Mouse (Mus musculus): ENCODE data around the gene Ptprm. TPM values are rescaled to one million over a fixed set of nuclear protein-coding genes. Genes with fewer than 3 reads are reported as not detected.

Ptprm gene
- total RNA-seq, 2 experiments from 2014 or later: 1.3 to 1.4 TPM

DNA sequence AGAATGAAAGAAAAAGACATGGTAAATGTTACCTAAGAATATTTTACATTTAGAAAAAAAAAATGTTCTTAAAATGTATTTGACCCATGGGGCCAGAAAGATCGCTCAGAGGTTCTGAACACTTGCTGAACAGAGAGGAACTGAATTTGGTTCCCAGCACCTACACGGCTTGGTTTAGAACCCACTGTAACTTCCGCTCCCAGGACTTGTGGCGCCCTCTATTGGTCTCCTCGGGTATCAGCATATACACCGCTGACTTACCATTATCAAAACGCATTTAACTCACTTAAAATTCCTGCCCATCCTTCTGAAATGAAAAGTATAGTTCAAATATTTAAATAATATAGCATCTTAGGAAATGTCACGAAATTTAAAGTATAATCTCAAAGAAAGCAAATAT is 4.7 kb downstream of the Ptprm start:
- no peak for ATAC-seq (replicated peaks; ENCODE audit: low FRiP score, poor library complexity, severe bottlenecking)

DNA sequence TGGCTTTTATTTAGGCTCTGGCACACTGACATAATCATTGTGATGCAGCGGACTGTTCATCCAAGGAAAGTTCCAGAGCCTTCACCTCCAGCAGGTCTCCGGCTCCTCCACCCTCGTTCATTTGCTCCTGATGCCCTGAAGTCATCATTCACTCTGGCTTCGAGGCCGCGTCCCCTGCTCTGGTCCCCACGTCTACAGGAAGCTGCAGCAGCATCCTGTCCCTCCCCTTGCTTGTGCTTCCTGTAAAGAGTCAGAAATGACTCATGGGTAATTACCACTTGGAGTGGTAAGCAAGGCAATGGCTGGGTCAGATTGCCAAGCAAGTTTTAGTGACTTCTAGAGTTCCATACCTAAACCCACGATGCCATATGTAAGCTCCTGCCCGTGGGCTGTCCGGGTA is 7.3 kb downstream of the Ptprm start:
- no peak for ATAC-seq (replicated peaks; ENCODE audit: low FRiP score, poor library complexity, severe bottlenecking)

GRCm38 (mm10) chr17:67345157-67345556 is 9.1 kb downstream of the Ptprm start:
- no peak for ATAC-seq (replicated peaks; ENCODE audit: low FRiP score, poor library complexity, severe bottlenecking)

DNA sequence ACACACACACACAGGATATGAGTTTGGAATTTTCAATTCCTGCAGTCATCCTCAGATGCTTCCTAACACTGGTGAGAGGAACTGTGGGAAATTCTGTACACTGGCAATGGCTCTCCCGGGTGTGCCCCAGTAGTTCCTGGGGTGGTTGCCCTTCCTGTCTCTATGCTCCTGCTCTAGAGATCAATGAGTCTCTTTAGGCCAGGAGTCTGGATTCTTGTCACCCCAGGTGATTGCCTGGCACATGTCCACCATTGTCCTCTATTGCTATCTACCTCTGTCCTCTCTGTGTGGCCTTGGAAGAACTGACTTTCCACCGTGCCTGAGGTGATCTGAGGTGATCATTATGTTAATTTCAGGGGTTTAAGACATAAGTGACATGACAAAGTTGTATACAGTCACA is 10.8 kb downstream of the Ptprm start:
- no peak for ATAC-seq (replicated peaks; ENCODE audit: low FRiP score, poor library complexity, severe bottlenecking)

GRCm38 (mm10) chr17:67343006-67343405 is 11.3 kb downstream of the Ptprm start:
- ATAC-seq (replicated peaks; ENCODE audit: low FRiP score, poor library complexity, severe bottlenecking): no peak

DNA sequence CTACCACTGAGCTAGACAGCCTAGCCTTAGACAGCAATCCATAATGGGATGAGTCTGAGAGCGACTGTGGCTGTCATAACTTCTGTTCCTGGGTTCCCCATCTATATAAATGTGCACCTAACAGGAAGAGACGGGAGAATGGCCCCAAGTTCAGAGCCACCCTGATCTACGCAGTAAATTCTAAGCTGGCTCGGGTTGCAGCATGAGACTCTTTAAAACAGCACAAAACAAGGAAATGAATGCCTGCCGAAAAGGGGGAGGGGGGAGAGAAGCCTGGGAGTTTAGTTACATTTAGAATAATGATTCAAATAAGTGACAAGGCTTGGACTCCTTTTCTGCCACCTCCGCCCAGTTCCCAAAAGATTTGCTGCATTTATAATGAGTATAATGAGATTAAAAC is 13.9 kb downstream of the Ptprm start:
- no peak for ATAC-seq (replicated peaks; ENCODE audit: low FRiP score, poor library complexity, severe bottlenecking)

DNA sequence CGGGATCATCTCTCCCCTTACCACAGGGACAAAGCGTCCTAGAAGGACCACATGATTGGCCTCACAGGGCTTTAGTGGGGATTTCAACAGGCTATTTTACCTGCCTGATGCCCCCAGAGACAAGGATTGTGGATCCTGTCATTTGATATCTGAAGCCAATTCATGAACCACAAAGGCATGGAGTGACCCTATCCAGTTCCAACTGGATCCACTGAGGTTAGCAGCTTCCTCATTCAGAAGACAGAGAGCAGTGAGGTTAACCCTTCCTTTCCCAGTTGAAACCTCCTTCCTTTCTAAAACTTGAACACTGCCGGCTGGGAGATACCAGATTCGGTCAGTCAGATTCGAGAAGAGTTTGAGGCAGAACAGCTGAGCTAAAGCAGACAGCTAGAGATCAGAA is 14.7 kb downstream of the Ptprm start:
- no peak for ATAC-seq (replicated peaks; ENCODE audit: low FRiP score, poor library complexity, severe bottlenecking)

GRCm38 (mm10) chr17:67334310-67334709 is 19.9 kb downstream of the Ptprm start:
- ATAC-seq (replicated peaks; ENCODE audit: low FRiP score, poor library complexity, severe bottlenecking): no peak

- ATAC-seq (replicated peaks; ENCODE audit: low FRiP score, poor library complexity, severe bottlenecking): no peak
Observed at GRCm38 (mm10) chr17:67329435-67329834, 24.8 kb downstream of the Ptprm start.

- ATAC-seq (replicated peaks; ENCODE audit: low FRiP score, poor library complexity, severe bottlenecking): no peak
Observed at GRCm38 (mm10) chr17:67324499-67324832, 29.8 kb downstream of the Ptprm start.

GRCm38 (mm10) chr17:67323777-67324498 is 30.3 kb downstream of the Ptprm start:
- ATAC-seq (replicated peaks; ENCODE audit: low FRiP score, poor library complexity, severe bottlenecking): no peak

DNA sequence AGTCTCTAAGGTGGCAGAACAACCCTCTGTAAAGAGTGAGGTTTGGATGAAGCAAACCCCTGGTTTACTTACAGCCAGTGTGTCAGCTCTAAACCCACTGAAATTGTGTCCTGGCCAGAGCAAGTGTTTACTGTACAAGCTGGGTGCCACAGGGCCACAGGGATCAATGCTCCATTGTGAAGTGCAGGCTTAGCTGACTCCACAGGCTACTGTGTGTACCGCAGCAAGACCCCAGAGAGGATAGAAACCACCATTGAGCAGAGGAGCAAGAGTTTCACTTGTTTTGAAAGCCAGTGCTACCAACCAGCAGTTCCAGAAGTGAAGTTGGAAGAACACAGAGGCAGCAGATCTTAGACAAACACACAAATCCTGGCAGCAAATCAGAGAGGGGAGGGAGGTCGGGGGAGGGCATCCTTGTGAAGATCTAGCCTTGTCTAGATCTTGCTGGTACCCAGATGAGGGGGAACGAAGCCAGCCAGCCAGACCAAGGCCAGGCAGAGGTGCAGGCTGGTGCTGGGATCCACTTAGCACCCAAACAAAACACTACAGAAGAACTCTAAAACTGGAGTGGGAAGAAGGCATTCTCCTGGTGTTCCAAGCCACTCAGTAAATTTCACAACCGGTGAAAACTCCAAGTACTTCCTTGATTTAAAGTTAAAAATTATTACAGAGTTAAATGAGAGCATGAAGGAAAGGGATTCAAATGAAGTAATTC is 39.6 kb downstream of the Ptprm start:
- ATAC-seq (replicated peaks; ENCODE audit: low FRiP score, poor library complexity, severe bottlenecking): no peak

DNA sequence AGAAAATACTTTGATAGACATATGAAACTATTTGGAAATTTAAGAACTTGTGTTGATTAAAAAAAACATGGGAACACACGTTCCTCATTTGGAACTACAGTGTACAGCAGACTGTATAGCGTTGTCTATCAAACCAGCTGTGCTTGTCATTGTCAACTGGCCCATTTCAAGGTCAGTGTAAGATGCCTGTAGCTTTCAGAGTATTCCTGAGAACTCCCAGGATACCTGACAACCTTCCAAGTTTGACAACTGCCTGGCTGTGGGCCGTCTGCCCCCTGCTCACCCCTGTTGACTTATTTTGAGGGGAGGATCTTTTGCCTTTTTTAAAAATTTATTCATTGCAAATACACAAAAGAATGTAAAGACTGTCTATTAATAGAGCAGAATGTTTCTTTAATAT is 45.8 kb downstream of the Ptprm start:
- ATAC-seq (replicated peaks; ENCODE audit: low FRiP score, poor library complexity, severe bottlenecking): no peak

DNA sequence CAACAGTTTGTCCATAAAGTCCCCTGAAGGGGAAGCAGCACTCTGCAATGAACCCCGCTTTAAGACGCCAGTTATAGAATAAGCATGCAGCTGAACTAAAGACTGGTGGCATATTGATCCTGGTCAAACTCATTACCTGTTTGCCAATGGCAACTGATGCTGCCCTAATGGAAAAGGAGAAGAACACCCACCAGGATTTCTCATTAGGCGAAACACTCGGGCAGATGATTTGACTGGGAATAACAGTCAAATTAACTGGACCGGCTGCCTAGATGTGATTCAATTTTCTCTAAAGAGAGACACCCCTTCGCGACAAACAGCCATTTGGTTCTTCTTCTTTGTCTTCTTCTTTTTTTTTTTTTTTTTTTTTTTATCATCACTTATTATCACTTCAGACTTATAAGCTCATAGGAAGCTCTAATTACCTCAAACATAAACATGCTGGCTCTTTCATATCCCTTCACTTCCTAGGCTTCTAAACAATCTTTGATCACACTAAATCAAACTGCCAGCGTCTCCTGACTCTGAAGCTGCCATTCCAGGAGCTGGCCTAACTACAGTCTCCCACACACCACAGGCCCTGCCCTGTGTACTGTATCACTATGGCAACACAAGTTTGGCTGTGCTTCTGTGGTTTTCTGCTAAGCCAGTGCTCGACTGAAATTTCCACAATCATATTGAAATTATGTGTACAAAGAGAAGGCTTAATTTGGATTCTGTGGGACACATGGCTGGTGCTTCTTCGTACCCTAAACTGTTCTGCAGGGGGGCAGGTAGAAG is 48.0 kb downstream of the Ptprm start:
- no peak for ATAC-seq (replicated peaks; ENCODE audit: low FRiP score, poor library complexity, severe bottlenecking)

- ATAC-seq (replicated peaks; ENCODE audit: low FRiP score, poor library complexity, severe bottlenecking): no peak
Observed at GRCm38 (mm10) chr17:67304831-67305230, 49.4 kb downstream of the Ptprm start.

DNA sequence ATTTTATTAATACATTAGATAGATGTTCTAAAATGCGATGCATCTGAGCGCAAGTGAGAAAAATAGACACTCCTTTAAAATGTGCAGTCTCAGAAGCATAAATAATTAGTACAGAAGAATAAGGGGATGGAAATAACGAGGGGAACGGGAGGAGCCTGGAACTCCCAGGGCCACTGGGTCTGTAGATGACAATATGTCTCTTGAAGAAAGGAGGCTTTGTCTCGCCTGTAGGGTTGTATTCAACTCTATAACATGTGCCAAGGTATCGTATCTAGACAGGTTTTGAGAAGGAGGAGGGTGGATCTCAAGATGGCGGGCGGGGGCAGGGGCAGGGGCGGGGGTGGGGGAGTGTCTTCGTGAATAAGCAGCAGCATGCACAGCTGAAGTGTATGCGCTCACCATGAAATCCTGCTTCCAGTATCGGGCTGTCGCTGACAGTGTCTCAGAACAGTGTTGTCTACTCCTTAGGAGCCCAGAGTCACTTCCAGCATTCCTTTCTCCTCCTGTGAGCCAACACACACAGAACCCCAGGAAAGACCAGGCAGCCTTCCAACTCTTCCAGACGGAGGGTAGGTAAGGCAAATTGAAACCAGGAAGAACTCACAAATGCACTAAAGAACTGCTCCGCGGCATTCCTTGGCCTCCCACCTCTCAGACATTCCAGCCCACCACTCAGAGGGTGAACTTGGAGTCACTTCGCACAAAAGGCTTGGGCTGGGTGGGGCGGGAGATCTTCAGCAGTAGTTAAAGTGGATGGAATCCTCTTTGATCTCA is 50.7 kb downstream of the Ptprm start:
- ATAC-seq (replicated peaks; ENCODE audit: low FRiP score, poor library complexity, severe bottlenecking): no peak

GRCm38 (mm10) chr17:67302569-67302968 is 51.7 kb downstream of the Ptprm start:
- ATAC-seq (replicated peaks; ENCODE audit: low FRiP score, poor library complexity, severe bottlenecking): no peak

GRCm38 (mm10) chr17:67302074-67302473 is 52.2 kb downstream of the Ptprm start:
- no peak for ATAC-seq (replicated peaks; ENCODE audit: low FRiP score, poor library complexity, severe bottlenecking)

DNA sequence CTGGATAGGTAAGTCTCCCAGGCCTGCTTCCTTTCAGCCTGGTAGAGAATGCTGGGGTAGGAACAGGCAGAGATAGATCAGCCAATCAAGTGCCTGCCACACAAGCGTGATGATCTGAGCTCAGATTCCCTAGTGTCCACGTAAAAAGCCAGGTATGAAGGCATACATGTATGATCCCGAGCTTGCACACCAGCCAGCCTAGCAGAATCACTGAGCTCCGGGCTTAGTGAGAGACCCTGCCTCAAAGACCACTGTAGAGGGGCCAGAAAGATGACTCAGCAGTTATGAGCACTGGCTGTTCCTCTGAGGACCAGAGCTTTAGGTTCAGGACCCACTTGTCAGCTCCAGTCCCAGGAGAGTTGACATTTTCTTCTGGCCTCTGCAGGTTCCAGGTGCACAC is 52.9 kb downstream of the Ptprm start:
- ATAC-seq (replicated peaks; ENCODE audit: low FRiP score, poor library complexity, severe bottlenecking): no peak

GRCm38 (mm10) chr17:67298269-67298798 is 55.9 kb downstream of the Ptprm start:
- ATAC-seq (replicated peaks; ENCODE audit: low FRiP score, poor library complexity, severe bottlenecking): no peak

Measured in erythroid progenitor cell, adult 5-6 weeks (primary cell).